Mouse (Mus musculus) cerebellum, adult 9-11 months (tissue): Measurements from ENCODE around the gene Hist1h4b.
"Not testable (repeated sequence)": the region's sequence is repeated elsewhere in the genome, so short reads cannot be mapped to it uniquely, and the experiment has no call there.

Source experiments
- DNase-seq: peaks from one replicate; pipeline ENCODE4 v3.0.0; 2022

Hist1h4b gene

DNA sequence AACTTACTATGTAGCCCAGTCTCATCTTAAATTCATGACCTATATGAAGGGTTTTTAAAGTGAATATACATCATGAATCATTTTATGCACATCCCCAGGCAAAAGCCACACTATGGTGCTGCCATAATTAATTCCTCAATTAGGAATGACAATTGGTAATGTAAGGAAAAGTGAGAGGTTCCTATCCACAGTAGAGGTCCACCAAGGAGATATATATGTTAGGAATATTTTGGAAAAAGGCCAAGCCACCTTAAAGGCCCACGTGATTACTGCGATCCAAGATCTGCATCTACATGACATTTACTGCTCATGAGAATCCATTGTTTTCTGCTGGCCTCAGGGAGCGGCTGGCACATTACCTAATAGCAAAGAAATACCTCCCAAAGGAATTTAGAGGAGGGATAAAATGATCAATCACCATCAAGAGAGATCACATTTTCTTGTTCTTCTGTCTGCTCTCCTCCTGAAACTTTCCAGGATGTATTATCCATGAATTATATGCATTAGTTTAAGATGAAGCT lies 2.5 kb downstream of the Hist1h4b start:
- DNase-seq, result no peak

DNA sequence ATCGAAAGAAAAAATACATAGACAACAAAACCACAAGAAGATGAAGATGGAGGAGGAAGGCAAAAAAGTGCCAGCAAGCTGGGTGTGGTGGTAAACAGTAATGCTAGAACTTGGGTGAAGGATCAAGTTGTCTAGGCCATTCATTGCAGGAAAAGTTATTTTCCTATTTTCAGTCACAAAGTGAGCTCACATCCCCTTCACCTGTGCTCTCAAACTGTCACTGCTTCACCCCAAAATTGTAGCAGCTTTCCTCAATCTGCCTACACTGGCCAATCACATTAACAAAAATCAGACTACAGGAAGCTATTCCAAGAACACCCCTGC lies 3.1 kb downstream of the Hist1h4b start:
- no peak for DNase-seq

DNA sequence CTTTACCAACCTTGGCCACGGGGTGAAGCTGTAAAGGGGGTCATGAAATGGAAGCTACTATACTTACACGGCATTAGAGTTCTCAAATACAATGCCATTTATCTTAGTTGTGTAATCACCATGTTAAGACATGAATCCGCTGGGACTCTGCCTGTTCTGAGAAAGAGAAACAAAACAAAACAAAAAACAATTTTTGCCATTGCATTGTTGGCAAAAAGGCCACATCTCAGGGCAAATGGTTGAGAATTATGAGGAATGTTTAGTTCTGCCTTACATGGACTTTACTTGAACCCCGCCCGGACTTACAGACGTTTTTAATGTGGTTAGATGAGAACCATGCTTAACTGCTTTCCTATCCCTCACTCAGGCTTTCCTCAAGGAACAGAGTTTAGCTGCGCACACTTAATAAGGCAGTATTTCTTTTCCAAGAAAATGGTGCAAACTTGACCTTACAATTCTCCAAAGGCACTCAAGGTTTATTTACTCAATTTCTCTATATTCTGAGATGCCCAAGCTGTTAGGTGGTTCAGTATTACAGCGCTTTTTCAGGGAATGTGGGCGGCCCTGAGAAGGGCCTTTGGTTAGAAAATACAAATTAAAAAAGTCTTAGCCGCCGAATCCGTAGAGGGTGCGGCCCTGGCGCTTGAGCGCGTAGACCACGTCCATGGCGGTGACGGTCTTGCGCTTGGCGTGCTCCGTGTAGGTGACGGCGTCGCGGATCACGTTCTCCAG lies 3.6 kb downstream of the Hist1h4b start:
- peak; percentile 23 for DNase-seq

DNA sequence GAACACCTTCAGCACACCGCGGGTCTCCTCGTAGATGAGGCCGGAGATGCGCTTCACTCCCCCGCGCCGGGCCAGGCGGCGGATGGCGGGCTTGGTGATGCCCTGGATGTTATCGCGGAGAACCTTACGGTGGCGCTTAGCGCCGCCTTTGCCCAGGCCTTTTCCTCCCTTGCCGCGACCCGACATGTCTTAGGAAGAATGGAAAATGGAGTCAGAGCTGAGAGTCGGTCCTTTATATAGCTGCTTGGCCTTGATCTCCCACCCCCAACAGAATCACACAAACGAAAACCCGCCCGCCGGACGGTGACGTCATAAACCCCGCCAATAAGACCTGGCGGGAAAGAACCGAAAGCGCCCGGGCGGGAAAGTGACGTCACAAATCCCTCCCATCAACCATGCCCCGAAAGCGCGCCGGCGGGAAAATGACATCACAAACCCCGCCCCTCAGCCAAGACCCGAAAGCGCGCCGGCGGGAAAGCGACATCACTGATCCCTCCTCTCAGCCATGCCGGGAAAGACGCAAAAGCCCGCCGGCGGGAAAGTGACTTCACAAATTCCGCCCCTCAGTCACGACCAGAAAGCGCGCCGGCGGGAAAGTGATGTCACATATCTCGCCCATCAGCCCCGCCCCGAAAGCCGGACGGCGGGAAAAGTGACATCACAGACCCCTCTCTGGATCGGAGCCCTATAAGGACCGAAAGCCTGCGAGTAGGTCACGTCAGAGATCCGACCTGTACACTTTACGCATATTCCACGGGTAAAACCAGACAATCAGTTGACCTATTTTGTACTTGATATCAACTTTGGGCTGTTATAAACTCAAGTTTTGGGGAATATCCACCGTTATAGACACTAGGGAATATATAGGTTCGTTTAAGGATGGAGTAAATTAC lies 4.4 kb downstream of the Hist1h4b start, which contains the start of gene Hist1h4a:
TSS of gene Hist1h4a (minus strand) at position 259 of the 893 bp plus-strand sequence.
- DNase-seq, result peak; percentile 99

DNA sequence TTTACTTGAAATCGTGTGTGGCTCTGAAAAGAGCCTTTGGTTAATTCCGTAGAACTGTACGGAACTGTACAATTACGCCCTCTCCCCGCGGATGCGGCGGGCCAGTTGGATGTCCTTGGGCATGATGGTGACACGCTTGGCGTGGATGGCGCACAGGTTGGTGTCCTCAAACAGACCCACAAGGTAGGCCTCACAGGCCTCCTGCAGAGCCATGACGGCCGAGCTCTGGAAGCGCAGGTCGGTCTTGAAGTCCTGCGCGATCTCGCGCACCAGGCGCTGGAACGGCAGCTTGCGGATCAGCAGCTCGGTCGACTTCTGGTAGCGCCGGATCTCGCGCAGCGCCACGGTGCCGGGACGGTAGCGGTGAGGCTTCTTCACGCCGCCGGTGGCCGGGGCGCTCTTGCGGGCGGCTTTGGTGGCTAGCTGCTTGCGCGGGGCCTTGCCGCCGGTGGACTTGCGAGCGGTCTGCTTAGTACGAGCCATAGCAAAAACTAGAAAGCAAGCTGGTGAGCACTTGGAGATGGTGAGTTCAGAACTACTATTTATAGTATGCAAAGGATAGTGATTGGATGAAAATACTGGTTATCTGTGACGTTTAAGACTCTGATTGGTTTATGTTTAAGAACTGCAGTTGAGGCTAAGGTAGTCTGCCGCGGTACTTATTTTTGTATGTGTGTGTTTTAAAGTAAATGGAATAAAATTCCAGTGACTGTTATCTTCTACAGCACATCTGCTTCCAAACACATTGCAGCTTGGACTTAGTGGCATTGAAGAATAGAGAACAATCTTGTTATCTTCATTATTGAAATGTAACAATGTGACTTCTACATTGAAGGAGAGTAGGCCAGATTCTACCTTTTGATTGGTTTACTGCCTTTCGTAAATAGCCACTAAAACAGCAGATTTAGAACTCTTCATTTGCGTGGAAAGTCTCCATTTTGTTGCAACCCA lies 5.3 kb downstream of the Hist1h4b start, which contains the start of gene Hist1h3a:
TSS of gene Hist1h3a (minus strand) at position 516 of the 951 bp plus-strand sequence.
- peak; percentile 81 for DNase-seq

DNA sequence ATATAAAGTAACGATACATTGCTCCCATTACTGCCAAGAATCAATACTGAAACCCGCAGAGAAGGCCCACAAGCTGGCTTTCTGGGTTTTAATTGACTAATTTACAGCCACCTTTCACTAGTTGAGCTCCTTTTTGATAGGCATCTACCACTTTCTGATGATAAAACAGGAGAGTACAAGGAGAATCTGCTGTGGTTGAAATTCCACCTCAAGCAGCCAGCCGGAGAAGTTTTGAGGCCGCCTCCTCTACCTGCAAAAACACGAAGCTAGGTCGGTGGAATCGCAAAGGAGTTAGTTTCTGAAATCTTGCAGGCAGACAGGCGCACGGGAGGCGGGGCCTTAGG lies 6.4 kb downstream of the Hist1h4b start:
- no peak for DNase-seq

DNA sequence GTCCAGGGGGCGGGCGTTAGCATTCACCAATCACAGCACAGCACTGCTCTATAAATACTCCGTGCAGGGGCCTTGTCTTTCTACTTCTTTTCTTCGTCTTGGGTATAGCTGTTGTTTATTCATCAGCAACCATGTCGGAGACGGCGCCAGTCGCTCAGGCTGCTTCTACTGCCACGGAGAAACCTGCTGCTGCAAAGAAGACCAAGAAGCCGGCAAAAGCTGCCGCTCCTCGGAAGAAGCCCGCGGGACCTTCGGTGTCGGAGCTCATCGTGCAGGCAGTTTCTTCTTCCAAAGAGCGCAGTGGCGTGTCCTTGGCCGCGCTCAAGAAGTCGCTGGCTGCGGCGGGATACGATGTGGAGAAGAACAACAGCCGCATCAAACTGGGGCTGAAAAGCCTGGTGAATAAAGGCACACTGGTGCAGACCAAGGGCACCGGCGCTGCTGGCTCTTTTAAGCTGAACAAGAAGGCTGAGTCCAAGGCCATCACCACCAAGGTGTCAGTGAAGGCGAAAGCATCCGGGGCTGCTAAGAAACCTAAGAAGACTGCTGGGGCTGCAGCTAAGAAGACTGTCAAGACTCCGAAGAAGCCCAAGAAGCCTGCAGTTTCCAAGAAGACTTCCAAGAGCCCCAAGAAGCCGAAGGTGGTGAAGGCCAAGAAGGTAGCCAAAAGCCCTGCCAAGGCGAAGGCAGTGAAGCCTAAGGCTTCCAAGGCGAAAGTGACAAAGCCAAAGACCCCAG lies 6.9 kb downstream of the Hist1h4b start, which contains the start of gene Hist1h1a:
TSS of gene Hist1h1a (plus strand) at position 81 of the 738 bp plus-strand sequence.
- DNase-seq, result peak; percentile 83

DNA sequence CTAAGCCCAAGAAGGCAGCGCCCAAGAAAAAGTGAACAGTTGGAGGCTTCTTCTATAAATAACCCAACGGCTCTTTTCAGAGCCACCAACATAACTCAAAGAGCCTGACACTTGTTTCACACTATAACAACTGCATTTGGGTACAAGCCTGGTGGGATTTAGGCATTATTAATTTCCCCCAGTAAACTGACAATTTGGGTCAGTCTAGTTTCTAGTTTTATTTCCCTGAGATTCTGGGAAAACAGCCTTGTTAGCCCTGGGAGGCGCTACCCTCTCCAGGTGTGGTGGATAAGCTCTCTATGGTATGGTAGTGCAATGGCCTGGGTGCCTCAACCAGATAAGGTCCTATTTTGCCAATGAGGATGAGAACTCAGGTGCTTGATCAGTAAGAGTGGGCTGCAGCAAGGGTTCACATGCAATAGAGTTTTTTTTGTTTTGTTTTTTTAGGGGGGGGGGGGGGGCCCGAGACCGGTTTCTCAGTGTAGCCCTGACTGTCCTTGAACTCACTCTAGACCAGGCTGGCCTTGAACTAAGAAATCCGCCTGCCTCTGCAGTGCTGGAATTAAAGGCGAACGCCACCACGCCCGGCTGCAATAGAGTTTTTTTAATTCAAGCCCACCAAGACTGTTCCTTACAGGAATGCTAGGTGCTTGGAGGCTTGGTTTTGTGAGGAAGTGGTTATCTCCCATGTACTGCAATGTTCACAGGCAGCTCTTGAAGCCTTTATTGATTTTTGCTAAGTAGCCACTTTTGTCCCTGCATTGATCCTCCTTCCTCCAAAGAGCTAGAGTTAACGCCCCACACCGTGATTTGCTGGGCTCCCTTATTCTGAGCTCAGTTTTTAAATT lies 7.7 kb downstream of the Hist1h4b start:
- DNase-seq, result no peak

DNA sequence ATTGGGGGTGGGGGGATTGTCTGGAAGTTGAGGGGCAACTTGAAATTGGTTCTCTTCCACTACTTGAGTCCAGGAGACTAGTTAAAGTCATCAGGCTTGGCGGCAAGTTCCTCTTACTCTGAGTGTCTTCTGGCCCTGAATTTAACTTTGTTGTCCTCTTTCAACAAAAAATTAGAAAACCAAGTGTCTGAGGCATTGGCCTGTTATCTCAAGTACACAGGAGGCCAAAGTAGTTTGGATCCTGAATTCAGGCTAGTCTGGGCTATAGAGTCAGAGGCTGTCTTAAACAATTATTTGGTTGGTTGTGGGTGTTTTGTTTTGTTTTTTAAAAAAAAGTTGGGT lies 8.3 kb downstream of the Hist1h4b start:
- no peak for DNase-seq

DNA sequence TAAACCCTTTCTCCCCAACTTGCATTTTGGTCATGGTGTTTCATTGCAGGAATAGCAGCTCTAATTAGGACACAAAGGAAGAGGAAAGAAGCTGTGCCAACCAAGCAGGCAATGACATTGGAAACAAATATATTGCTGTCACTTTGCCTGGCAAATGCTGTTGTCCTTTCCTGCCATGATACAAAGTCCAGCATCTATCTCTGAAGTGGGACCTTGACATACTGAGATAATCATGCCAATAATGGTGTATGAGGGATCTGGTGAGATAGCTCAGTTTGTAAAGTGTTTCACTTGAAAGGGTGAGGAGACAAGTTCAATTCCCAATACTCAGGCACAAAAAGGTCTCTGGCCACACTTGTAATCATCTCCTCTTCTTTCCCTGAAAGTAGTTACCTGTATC lies 10.0 kb downstream of the Hist1h4b start:
- no peak for DNase-seq

DNA sequence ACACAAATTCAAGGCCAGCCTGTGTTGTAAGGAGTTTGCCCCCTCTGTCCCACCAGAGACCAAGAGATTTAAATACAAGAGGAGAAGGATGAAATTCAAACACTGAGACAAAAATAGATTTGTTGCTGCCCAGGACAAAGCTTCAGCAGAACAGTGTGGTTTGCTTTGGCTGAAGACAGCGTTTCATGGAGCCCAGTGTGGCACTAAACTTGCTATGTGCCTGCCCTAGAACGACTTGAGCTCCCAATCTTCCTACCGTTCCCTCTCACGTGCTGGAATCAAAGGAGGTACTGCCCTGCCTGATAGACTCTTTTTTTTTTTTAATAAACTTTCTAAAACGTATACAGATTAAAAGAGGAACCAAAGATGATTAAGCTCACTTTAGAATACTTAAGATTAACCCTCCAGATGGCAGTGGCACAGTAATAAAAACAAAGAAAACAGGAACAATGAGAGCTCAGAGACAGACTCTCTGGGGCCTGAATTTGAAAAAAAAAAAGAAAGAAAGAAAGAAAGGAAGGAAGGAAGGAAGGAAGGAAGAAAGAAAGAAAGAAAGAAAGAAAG lies 12.1 kb downstream of the Hist1h4b start:
- no peak for DNase-seq

DNA sequence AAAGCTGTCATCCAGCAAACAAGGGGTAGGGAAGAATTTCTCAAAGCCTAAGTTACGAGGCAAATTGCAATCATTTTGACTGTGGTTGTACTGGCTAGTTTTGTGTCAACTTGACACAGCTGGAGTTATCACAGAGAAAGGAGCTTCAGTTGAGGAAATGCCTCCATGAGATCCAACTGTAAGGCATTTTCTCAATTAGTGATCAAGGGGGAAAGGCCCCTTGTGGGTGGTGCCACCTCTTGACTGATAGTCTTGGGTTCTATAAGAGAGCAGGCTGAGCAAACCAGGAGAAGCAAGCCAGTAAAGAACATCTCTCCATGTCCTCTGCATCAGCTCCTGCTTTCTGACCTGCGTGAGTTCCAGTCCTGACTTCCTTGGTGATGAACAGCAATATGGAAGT lies 12.8 kb downstream of the Hist1h4b start, which contains the start of gene Trim38:
TSS of gene Trim38 (plus strand) at position 301 of the 400 bp plus-strand sequence.
- DNase-seq, result not testable (repeated sequence)

DNA sequence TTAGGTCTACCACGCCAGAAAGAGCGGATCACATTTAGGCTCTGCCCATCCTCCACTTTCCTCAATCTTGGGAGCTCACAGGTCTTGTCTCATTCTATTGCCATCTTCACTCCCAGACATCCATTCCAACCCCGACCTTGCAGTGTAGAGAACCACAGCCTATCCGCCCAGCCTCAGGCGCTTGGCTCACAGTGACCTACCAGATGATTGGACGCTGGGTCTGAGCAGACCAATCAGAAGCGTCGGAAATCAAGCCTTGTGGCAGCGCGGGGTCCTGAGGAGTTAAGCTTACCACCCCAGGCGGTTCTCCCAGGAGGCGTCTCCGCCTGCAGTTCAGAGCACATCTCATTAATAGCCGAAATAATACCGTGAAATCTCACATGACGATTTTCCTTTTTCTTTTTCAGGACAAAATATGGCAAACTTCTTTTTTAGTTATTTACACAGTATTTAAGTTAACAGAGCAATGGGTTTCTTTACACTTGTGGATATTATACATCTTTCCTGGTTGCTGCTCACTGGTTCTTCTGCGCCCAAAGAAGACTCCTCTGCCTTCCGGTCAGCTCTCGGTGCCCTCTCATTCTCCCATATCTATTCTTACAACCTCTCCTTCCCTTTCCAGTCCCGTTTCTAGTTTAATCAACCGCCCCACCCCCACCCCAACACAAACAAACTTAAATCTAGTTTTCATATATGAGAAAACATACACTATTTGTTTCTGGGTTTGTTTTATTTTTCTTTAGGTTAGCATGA lies 15.9 kb downstream of the Hist1h4b start:
- no peak for DNase-seq

DNA sequence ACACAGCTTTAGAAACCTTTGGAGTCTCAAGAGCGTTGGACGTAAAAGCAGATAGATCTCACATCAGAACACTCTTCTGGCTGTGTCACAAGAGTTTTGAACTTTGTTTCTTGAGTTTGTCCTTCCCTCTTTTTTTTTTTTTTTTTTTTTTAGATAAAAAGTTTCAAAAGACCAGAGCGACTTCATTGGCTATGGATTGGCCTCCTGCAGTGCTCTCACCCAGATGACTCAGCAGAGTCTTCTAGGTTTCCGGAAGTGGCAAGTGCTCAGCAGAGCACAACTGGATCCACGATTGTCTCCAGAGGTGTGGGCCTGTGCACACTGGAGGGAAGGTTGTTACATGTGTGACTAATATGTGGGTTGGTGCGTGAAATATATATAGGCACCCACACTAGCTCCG lies 21.5 kb downstream of the Hist1h4b start:
- no peak for DNase-seq

DNA sequence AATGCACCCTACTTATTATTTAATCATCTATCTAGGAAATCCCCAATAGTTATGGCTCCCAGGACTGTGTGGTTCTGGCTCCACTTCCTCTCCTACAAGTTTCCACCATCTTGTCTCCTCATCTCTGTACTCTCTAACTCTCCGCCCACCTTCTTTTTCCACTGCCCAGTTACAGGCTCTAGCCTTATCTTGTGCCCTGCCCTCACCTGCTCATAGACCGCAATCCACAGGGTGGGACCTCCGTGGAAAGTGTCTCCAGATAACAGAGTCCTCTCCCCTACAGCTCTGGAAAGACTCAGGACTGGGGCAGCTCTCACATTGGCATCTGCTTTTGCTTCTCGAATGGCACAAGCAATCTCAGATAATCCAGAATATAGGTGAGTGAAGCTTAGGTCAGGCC lies 22.2 kb downstream of the Hist1h4b start:
- no peak for DNase-seq

DNA sequence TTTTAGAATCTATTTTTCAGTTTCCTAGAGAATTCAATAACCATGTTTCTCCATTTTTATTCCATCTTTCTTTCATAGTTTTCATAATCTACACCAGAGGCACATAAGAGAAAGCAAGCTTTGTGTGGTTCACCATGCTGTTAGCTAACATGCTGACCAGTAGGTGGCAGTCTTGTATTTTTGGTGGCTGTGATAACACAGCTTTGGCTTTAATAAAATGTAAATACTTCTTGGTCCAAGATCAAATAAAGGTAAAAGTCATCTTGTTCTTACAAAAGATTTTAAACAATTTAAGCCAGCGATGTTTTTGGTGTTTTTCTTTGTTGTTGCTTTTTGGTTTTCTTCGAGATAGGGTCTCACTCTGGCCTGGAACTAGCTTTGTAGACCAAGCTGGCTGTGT lies 35.7 kb downstream of the Hist1h4b start:
- DNase-seq, result peak; percentile 7

DNA sequence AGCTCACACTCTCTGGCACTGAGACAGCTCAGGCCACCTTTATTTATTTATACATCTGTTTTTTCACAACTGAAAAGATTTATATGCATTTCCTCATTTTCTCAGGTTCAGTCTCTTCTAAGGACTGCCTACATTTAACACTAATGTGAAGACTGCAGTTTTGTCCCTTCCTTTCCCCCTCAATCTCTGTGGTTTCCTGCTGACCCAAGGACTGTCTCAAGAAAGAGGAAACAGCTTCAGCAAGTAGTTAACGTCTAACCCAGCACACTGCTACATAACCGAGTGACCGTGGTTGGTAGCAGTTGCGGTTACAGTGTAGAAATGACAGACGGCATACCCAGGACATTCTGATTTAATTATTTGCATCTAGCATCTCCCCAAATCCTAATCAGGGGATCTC lies 42.6 kb downstream of the Hist1h4b start:
- DNase-seq, result no peak

DNA sequence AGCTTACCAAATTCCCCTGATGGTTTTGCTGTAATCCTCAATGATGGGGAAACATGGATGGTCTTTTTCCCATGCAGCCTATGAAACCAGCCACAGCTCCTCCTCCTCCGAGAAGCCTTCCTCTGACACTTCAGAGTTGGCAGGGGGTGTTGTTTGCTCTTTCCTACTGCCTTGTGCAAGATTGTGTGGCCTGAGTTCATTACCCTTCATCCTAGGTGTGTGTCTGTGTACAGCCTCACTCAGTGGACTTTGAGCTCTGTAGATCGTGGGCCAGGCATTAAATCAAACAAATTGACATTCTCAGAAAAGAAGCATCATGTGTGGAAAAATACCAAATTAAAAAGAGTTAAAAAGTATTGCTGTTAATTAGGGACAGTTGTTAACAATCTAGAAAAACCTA lies 47.7 kb downstream of the Hist1h4b start:
- DNase-seq, result no peak

DNA sequence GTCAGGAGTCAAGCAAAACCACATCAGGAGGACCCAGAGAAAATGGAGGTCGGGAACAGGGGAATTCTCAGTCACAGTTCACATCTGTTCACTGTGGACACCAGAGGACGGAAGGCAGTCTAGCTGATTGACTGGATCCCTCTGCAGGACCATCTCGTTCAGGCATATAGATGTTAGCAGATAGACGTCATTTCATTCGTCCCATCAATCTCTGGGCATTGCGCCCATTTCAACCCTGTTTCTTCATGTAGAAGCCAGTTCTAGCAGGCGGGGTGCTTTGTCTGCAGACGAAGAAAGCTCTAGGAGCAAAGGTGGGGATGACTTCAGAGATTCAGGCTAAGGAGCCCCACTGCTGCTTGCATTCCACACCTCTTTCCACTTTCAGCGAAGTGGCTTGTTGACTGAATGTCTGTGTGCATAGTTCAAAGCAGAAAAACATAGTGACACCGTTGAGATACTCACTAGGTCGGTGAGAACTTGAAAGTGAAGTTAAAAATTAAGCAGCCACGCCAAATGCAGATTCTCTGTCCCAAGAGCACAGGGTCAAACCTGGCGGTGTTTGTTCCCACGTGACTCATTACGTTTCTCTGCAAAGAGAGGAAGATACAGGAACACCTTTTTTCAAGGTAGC lies 49.7 kb downstream of the Hist1h4b start, which contains the start of gene Slc17a2:
TSS of gene Slc17a2 (plus strand) at position 572 of the 631 bp plus-strand sequence.
- no peak for DNase-seq
